Mouse (Mus musculus): ENCODE measurements around the gene Vamp8.

Vamp8 gene

DNA sequence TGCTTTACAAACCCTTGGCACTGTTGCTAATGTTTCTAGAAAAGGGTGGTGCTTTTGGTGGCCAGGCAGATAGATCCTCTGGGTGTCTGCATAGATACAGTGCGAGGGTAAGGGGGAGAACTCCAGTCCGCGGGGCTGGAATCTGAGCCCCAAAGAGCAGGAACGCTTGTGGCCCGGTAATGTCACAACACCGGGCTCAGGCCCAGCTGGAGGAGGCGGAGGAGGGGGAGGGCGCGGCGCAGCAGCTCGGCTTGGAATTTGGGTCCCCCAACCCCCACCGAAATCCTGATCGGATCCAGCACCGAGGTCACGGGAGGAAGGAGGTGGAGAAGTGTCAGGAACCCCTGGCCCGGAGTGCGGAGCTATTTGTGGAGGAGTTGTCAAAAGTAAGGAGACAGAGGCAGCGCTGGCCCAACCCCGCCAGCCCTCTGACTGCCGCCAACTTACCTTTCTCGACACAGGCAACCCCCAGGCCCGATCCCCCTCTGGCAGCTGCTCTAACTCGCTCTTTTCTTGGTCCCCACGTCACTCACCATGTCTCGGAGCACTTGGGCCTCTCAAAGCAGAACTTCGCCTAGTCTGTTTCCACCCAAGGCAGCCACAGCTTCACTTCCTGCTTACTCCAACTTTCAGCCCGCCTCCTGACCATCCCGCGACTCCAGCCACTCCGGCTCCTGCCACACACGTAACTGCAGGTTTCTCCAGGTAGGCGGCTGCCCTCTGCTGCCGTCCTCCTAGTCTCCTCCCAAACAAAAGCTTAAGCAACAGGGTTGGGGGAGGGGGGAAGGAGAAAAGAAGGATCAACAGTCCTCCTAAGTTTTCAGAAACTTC, at the start of gene Vamp8:
Gene Vamp8, minus strand, starts transcription at position 763 of the 831 bp plus-strand sequence.
- DNase-seq (ENCODE audit: low read depth, low spot score): no peak

DNA sequence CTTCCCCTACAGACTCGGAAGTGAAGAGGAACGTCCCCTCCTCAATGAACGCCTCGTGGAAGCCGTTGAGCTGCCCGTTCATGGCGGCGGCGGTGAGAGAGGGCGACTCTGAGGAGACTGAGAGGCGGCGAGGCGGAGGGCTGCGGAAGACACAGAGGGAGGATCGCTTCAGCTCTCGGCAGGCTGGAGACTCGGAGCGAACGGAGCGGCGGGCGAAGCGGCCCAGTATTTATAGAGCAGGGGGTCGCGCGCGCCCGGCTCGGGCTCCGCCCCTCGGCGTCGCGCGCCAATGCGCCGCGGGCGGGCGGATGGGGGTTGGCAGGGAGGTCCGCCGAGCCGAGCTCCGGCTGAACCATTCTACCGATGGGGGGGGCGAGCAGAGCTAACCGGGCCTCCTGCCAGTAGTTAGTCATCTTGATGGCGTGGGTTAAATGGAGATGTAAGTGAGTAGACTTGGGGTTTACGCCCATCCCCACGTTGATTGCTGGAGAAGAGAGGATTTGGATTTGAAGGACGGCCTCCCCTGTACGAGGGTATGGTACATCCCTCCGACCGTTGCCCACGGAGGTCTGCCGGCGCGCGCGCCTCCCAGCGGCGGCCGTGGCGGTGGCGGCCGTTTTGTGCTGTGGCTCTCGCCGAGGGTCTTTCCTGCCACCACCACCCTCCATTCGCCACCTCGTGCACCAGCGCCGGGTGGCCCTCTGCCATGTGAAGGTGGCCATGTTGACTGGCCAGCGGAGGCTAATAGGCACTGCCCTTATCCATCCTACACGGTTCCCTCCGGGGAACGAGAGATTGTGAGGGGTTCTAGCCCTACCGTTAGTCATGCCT, 49.1 kb upstream of the Vamp8 start, which contains the start of gene Mat2a:
Gene Mat2a, minus strand, starts transcription at position 204 of the 831 bp plus-strand sequence.
- DNase-seq (ENCODE audit: low read depth, low spot score): peak; percentile 93

DNA sequence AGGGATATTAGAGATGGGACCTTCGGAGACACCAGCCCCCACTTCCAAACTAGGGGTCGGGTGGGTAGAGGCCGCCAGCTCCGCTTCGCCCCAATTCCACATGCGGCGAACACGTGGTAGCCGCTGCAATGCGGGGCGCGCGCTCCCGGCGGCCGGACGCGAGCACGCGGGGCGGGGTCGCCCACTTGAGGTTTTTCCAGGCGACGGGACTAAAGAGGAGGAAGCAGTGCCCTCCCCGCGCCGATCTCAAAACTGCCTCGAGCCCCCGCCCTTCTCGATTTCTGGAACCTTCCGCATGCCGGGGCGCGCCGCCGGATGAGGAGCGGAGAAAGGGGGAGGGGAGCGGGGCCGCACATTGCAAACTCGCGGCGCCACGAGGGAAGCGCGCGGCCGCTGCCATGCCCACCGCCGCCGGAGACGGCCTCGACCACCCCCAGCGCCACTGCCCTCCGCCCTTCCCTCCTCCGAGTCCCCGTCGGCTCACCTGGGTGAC, 48.4 kb upstream of the Vamp8 start:
- DNase-seq (ENCODE audit: low read depth, low spot score): peak; percentile 80

DNA sequence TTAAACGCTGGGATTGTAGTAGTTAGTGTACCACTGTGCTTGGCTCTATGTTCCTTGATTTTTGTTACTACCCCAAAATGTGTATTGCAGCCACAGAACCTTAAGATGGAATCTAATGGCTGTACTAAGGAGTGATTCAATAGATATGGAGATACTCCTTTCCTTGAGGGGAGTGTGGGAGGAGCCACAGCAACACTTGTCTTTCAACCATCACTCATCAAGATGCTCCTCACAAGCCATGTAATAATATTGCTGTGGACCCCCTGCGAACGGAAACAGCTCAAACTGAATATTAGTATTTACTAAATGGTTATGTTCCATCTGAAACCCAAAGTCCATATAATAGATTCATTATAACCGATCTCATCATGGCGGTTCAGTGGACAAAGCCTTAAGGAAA, 47.7 kb upstream of the Vamp8 start:
- no peak for DNase-seq (ENCODE audit: low read depth, low spot score)

DNA sequence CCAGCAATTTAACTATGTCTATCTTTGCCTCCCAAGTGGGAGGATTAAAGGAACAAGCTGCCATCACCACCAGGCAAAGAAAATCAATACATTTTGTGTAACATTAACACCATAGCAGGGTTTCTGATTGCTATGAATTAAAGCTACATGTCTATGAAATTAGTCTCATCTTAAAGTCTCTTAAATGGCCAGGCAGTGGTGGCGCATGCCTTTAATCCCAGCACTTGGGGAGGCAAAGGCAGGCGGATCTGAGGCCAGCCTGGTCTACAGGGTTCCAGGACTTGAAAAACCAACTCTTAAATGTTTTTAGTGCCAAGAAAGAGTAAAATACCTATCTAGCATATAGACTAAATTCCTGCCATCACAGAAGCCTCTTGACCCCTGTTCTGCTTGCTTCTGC, 41.6 kb upstream of the Vamp8 start:
- no peak for DNase-seq (ENCODE audit: low read depth, low spot score)

DNA sequence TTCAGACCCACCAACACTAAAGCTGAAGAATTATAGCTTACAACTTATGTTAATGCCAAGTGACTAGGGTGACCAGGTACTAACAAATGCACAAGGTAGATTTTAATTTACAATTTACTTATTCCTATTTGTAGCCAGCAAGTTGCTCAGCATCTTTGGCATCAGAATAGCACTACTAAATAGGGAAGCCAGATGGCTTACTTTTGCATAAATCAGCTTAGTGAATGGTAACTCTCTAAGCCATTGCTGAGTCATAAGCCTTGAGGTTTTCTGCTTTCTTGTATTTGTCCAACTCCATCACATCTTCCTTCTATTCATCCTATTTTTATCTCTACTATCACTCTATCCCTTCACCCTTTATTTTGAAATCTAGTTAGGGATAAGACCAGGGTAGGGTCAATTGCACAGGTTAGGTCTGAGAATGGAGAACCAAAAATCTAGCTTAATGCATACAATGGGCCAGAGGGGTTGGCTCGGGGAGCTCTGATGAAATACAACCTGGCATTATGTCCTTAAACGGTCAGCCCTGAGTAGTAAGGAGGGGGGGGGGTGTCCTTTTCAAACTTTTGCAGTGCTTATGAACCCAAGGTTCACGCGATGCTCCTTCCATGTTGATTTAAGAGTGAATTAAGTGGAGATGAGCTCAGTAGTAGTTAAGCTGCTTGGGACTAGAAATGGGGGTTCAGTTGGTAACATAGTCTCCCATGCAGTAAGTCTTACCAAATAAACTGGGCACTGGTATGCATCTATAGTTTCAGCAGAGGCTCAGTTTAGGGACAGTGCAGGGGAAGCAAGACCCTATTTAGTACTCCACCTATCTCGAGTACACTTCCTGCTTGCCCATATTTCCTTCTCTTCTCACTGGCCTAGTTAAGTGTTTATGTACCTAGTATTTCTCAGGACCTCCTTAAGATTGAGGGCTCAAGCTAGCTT, 40.8 kb upstream of the Vamp8 start:
- DNase-seq (ENCODE audit: low read depth, low spot score): no peak

DNA sequence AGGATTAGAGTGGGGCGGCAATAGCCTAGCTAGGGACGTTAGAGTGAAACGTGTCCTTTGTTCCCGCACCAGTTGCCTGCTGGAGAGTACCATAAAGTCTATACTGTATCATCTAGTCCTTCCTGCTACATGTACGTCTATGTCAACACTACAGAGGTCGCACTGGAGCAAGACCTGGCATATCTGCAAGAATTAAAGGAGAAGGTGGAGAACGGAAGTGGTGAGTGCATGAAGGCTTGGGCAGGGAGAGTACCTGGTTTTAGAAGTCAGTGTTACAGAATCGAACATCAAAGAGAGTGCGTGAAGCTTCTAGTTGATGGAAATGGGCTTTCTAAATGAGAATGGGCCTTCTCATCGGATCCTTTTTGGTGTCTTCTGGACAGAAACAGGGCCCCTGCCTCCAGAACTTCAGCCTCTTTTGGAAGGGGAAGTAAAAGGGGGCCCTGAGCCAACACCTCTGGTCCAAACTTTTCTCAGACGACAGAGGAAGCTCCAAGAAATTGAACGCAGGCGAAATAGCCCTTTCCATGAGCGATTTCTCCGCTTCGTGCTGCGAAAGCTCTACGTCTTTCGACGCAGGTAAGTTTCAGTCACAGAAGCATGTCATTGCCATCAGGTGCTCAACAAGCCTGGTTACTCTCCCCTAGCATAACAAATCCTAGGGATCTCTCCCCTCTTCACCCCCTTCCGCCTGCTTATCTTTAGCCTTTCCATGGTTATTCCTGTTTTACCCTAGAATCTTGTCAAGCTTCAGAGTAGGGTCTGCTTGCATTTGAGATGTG, 38.7 kb upstream of the Vamp8 start:
- no peak for DNase-seq (ENCODE audit: low read depth, low spot score)

DNA sequence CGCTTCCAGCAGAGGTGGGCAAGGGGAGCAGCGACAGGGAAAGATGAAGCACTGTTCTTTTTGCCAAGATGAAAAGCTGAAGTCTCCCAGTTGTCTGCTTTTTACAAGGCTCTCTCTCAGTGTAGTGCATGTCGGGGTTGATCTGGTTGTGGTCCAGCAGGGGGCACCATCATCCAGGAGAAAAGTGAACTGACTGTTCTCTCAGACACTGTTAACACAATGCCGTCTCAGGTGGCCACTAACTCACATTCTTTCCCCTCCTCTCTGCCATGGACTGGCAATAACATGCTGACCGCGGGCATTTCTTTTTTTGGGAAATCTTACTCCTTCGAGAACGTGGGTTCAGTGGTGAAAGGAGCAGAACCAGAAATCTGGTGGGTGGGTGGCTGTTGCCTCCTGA, 37.5 kb upstream of the Vamp8 start:
- DNase-seq (ENCODE audit: low read depth, low spot score): peak; percentile 83

DNA sequence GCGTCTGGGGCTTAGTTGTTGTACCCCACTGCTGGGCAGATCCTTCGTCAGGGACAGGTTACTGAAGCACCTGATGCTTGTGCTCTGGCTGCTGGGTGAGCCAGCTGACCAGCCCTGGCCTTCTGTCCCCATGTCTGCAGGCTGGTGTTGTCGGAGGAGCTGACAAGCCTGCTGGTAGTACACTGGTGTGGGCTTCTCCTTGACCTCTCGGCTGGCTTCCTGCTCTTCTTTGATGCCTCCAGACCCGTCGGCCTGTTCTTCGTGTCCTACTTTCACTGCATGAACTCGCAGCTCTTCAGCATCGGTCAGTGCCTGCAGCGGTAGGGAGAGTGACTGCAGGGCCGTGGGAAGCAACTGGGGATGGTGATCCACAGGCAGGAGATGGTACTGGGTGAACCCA, 35.1 kb upstream of the Vamp8 start:
- no peak for DNase-seq (ENCODE audit: low read depth, low spot score)

DNA sequence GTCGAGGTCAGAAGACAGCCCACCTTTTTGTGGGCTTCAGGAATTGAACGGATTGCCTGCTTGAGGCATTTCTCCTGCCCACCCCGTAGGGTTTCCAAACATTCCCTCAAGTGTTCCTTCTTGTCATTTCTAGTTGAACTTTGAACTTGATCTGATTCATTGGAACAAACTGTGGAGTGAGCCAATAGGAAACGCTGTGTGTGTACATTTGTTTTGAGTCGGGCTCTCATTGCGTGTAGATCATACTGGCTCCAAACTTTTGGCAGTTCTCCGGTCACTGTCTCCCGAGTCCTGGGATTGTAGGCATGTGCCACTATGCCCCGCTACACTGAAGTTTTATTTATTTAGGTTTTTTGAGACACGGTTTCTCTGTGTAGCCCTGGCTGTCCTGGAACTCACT, 30.4 kb upstream of the Vamp8 start:
- DNase-seq (ENCODE audit: low read depth, low spot score): no peak

DNA sequence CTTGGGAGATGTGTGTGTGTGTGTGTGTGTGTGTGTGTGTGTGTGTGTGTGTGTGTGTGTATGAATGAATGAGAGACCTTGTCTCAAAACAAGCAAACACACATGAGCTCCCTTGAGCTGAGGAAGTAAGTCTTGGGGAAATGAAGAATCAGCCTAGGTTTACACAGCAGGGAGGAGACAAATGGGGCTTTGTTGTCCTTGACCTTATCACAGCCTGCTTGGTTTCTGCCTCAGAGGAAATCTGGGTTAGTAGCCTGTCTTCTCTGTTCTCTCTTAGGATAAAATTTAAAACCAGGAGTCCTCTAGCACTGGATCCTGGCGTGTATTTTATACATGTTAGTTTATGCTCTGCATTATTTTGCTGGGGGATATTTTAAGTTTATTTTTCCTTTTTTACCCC, 29.3 kb upstream of the Vamp8 start:
- DNase-seq (ENCODE audit: low read depth, low spot score): no peak

DNA sequence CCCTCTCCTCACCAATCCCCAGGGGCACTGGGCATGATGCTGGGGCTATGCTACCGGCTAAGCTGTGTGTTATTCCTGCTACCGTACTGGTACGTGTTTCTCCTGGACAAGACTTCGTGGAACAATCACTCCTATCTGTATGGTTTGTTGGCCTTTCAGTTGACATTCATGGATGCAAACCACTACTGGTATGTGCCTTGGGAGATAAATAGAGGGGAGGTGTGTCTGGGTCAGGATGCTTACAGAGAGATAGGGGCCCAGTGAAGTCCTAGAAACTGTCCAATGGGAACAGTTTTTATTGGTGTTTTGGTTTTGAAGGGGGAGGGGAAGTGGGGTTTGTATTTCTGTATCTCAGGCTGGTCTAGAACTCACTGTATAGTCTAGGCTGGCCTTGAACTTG, 27.8 kb upstream of the Vamp8 start:
- DNase-seq (ENCODE audit: low read depth, low spot score): no peak

DNA sequence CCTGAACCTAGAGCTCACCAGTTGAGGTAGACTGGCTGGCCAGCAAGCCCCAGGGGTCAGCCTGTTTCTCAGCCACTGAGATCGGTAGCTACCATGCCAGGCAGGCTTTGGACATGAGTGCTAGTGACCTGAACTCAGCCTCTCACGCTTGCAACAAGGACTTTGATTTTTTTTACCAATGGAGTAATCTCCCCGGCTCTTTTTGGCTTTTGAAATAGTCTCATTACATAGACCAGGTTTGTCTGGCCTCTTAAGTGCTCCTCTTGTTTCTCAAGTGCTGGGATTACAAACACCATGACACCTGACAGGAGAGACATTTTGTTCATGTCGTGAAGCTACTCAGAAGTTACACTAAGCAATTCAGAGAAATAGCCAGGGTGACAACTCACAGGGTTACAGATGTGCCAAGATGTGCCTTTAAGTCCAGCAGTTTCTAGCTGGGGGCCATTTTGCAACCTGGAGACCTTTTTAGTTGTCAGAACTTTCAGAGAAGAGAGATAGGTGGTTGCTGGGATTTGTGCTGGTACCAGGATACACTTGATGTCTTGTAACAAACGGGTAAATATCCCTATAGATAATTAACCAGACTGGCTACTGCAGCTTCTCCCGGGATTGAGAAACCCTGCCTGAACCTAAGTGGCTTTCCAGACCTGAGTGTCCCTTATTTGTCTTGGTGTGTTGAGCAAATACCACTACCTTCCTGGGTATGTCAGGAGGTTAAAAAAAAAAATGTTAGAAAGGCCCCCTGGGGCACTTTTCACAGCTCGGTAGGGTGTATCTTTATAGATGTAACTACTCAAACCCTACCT, 25.7 kb upstream of the Vamp8 start:
- no peak for DNase-seq (ENCODE audit: low read depth, low spot score)

DNA sequence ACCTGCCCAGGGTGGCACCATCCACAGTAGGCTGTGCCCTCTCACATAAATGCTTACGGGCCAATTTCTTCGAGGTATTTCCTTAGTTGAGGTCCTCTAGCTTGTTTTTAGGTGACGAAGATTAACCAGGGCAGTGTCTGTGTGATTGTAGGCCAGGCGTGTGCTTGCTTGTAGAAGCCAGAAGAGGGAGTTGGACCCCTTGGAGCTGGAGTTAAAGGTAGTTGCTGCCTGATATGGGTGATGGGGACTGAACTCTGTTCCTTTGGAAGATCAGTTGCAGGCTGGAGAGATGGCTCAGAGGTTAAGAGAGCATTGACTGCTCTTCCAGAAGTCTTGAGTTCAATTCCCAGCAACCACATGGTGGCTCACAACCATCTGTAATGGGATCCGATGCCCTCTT, 24.7 kb upstream of the Vamp8 start:
- DNase-seq (ENCODE audit: low read depth, low spot score): no peak

DNA sequence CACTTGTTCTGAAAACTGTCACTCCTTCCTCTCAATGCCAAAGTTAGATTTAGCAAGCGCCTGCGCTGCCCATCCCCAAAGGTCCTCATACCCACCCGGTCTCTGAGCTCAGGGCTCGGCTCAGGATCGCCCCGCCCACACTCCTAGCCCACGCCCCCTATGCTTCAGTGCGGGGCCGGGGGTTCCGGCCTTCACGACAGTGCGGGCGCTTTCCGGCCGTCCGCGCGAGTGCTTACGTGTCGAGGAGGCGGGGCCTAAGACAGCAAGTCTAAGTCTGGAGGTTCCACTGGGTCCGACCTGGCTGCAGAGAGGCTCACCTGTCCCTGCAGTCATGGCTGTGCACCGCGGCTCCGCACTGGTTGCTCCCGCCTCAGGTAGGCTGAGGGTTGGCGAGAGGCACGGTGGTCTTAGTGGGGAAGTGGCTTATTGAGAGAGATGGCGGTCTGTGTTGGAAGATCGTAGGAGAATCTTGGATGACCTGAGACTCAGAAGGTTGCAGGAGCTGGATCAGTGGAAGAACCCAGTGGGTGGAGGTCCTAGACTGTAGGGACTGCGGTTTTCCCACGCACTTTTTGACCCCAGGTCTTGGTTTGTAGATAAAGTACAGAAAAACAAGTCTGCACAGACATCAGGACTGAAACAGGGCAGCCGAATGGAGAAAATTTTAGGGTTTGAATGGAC, 23.7 kb upstream of the Vamp8 start, which contains the start of gene Ggcx:
Gene Ggcx, plus strand, starts transcription at position 233 of the 681 bp plus-strand sequence.
- peak; percentile 96 for DNase-seq (ENCODE audit: low read depth, low spot score)

DNA sequence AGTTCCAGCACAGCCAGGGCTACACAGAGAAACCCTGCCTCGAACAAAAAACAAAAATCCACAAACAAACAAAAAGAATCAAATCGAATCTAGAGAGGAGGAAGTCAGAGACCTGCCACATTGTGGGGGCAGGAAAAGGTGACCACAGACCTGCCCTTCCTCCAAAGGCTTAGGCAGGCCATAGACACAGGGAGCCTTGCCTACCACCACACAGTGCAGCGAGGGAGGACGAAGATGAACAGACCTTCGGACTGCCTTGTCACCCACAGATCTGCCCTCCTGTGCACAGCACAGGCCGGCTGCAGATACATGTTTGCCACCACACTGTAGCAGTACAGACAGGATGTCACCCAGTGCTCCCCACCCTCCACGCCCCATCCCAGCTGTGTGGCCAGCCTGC, 20.0 kb upstream of the Vamp8 start:
- no peak for DNase-seq (ENCODE audit: low read depth, low spot score)

DNA sequence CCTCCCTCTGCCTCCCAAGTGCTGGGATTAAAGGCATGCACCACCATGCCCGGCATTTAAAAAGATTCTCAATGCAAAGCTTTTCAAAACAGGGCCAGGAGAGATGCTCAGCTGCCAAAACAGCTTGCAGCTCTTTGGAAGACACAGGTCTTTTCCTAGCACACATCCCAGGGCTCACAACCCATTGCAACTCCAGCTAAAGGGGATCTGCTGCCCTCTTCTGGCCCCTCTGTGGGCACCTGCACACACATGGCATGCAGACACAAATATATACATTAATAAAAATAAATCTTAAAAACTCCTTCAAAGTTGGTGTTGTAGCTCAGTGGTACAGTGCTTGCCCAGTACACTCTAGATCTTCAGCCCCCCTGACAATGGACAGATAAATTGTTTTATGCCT, 19.5 kb upstream of the Vamp8 start:
- DNase-seq (ENCODE audit: low read depth, low spot score): no peak

DNA sequence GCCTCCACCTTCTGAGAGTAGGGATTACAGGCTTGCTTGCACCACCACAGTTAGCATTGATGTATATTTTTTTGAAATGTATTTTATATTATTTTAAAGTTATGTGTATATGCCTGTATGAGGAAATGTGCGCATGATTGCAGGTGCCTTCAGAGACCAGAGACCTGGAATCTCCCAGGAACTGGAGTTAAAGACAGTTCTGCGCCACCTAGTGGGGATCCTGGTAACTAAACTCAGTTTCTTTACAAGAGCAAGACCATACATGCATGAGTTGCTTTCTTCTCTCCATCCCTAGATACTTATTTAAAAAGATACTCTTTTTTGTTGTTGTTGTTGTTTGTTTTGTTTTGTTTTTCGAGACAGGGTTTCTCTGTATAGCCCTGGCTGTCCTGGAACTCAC, 19.1 kb upstream of the Vamp8 start:
- peak; percentile 82 for DNase-seq (ENCODE audit: low read depth, low spot score)

DNA sequence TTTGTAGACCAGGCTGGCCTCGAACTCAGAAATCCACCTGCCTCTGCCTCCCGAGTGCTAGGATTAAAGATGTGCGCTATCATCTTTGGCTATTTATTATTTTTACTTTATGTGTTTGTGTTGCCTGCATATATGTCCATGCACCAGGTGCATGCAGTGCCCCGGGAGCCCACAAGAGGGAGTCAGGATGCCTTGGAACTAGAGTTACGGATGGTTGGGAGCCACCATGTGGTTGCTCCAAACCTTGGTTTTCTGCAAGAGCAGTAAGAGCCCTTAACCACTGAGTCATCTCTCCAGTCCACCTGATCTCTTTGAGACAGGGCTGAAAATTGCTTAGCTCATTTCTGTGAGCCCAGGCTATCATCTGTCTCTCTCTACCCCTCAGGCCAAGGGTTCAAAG, 16.6 kb upstream of the Vamp8 start:
- peak; percentile 92 for DNase-seq (ENCODE audit: low read depth, low spot score)

Data from mesoderm, embryonic 11.5 days (tissue).